Mouse (Mus musculus) left cerebral cortex, postnatal 36 days (tissue): Measurements from ENCODE around the gene Ppy. TPM values are rescaled to one million over a fixed set of nuclear protein-coding genes. Genes with fewer than 3 reads are reported as not detected.

ENCODE experiments used
- DNase-seq, 2 experiments: peaks; one replicate each; pipeline ENCODE4 v3.0.0; 2021 to 2022; ENCODE audit warnings: low spot score in 2 of 2, mixed read lengths in 1 of 2
- intact Hi-C: fragments of 180-260 bp; cut with DNase I; formaldehyde crosslinking; loops from one replicate; pipeline ENCODE4 v1.15.1; 2025
- total RNA-seq, 2 experiments: library from RNA; stranded (reverse); gene quantifications; 2 replicates each; pipeline ENCODE4 v1.2.3; 2021

Ppy gene
- total RNA-seq, 2 experiments from 2014 or later: not detected

DNA sequence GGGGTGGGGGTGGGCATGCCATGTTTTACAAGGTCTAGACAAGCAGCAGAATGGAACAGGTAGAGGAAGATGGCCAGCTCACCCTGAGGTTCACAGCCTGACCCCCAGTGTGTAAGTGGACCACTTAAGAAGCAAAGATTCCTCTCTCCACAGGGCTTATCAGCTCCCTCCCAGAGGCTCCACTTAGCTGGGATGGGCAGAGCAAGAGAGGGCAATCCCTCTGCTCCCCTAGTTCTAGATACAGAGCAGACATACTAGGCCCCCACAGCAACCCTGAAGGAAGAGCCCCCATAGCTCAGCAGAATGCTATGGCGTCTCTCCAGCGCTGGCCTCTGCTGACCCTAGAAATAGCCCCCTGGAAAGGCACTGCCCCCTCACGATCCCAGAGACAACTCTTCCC is 5.4 kb downstream of the Ppy start:
- no peak for DNase-seq
- intact Hi-C loops: no loop called here

DNA sequence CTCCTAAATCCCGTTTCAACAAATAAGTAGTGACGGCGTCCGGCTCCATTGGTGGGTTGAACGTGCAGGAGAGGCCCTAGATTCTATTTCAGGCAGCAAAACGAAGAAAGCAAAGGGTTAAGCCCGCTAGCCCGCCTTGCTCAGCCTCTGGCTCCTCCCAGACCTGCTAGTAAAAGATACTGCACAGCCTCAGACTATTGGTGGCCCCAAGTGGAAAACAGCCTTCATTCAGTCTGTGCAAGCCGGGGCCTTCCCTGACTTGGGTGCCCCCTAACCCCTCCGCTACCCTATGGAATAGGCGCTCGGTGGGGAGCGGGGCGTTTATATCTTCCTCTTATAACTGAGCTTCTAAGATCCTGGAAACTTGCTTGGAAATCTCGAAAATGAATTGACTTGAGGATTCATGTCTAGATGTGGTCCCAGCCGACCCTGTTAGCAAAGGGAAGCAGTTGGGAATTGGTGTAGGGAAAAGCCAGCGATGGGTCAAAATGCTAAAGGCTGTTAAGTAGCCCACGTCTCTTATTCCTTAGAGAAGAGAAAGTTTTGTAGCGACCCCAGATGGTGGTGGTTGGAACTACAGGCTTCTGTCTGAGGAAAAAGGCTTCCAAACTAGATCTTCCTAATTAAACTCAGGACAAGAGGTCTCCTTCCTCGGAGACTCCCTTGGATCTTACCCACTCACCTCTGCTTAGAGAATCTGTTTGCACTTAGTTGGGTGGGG is 11.9 kb downstream of the Ppy start:
- intact Hi-C loops: no loop called here
- peak; percentile 64 to 67 for DNase-seq

- intact Hi-C loops: loop anchor here (1.0 kb wide), 2 partner anchors 27 to 102 kb away; no protein-coding TSS in a partner anchor
- DNase-seq: peak; percentile 78 to 82
Measured at GRCm38 (mm10) chr11:102087931-102088898, 12.9 kb downstream of the Ppy start, which contains the start of gene Mpp2. Mpp2 (minus strand) TSS chr11:102088515.

DNA sequence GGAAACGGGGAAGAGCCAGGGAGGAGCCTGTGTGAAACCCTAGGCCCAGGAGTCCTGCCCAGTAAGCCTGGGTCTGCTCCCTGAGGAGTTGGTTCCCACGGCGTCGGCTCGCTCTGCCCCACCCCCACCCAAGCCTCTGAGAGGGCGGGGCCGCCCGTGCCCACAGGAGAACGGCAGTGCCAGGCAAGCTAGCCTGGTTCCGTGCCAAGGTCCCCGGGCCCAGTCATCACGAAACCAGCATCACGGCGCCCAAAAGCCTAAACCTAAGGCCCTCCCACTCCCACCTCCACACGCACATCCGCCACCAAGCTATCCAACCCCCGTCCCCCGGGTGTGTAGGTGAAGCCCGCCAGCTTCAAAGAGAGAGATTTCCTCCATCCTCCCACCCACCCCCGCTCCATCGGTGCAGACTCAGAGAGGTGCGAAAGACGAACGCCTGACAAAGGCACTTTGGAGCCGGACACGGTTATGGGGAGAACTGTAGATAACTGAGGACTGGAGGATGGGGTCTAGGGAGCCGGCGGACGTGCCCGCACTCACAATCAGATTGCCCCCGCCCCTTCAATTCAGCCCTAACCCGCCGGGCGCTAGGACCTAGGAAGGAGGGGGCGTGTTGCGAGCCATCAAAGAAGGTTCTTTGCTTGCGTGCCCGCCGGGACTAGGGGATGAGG is 13.9 kb downstream of the Ppy start:
- DNase-seq: peak; percentile 87 to 88
- intact Hi-C loops: loop anchor here (1.0 kb wide), 2 partner anchors 26 to 101 kb away; no protein-coding TSS in a partner anchor

- DNase-seq: peak; percentile 70 to 74
- intact Hi-C loops: no loop called here
Measured at GRCm38 (mm10) chr11:102086331-102086730, 14.8 kb downstream of the Ppy start.

- DNase-seq: no peak
- intact Hi-C loops: no loop called here
Measured at GRCm38 (mm10) chr11:102084159-102084558, 17.0 kb downstream of the Ppy start.

DNA sequence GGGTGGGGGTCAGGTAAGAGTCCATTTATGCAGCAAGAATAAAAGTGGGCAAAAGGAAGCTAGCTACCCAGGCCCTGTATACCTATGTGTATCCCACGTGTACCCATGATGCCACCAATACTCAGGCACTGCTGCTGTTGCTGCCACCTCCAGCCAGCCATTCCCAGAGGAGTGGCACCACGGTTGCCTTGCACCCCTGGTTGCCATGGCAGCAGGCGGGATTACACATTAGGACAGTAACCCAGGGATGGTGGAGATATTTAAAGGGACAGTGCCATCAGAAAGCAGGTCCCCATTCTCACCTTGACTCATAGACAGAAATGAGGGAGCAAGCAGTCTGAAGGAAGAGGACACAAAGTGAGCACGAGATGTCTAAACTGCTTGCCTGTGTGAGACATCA is 17.9 kb downstream of the Ppy start:
- peak in 1 of 2 experiments; percentile 31 for DNase-seq
- intact Hi-C loops: no loop called here

- peak; percentile 62 to 72 for DNase-seq
- intact Hi-C loops: no loop called here
Measured at GRCm38 (mm10) chr11:102082322-102082721, 18.8 kb downstream of the Ppy start.

GRCm38 (mm10) chr11:102073722-102074121 is 27.4 kb downstream of the Ppy start:
- intact Hi-C loops: no loop called here

GRCm38 (mm10) chr11:102072729-102073128 is 28.4 kb downstream of the Ppy start:
- DNase-seq: no peak
- intact Hi-C loops: no loop called here

More at GRCm38 (mm10) chr11:102073722-102074121, 27.4 kb downstream of the Ppy start:
- no peak for DNase-seq

DNA sequence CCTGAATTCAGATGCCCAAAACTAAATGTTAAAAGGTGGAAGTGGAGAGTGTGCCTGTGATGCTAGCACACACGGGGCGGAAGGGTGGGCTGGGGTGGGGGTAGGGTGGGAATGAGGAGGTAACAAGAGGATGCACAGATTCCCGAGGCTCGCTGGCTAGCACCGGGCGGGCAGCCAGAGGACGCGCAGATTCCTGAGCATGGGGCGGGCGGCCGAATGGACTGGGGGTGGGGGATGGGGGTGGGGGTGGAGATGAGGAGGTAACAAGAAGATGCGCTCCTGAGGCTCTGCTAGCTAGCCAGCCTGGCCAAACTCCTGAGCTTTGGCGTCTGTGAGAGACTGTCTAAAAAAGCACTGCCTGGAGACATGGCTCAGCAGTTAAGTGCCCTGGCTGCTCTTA is 30.7 kb downstream of the Ppy start:
- DNase-seq: no peak
- intact Hi-C loops: no loop called here

DNA sequence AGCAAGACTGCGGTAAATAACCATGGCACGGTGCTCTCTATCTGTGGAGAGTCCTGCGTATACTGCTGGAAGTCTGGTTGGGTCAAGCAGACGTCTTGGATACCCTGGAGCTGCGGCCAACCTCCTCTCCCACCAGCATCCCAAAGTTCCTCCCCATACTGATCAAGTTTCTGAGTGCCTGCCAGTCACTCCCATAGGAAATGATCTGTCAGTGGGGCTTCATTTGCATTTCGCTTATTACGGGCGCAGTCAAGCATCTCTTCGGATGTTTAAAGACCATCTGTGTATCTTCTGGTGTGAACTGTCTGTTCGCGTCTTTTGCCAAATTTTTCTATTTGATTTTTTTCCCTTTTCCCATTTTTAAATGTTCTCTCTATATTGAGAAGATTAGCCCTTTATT is 31.5 kb downstream of the Ppy start:
- intact Hi-C loops: no loop called here

GRCm38 (mm10) chr11:102068969-102069368 is 32.1 kb downstream of the Ppy start:
- no peak for DNase-seq
- intact Hi-C loops: no loop called here

More for the DNA sequence above, 31.5 kb downstream of the Ppy start:
- DNase-seq: no peak

DNA sequence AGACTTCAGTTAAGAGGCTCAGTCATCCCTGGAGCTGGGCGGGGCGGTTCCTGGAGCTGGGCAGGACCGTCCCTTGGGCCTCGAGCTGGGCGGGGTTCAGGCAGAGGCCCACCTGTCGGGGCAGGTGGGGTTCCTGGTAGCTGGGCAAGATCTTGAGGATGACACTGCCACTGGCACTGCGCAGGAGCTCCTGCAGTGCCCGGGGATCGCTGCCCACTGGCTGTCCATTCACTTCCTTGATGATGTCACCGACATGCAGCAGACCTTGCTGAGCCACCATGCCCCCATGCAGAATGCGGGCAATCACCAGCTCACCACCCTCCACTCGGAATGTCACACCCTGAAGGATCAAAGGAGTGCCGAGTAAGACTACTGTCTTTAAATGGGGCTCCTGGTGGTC is 38.0 kb downstream of the Ppy start:
- intact Hi-C loops: no loop called here
- no peak for DNase-seq

DNA sequence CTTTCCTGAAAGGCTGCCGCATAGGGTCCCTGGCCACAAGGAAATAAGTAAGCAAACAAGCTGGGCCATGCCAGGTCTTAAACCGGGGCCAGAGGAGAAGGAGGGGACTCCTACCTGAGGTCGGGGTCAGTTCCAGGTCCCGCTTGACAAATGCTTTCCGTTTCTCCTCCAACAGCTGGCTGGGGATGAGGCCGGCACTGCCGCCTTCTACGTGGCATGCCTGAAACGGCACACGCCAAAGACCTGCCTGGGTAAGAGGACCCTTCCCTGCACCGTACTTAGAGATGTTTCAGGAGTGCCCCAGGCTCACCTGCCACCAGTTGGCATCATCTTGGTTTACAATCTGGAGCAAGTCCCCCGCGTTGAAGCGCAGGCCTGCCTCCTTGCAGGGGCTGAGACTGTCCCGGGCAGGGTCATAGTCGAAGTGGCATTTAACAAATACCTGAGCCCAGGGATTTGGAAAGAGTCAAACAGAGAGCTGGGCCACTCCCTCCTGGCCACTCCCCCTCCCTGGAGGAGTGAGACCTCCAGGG is 39.1 kb downstream of the Ppy start:
- intact Hi-C loops: loop anchor here (1.0 kb wide), 2 partner anchors 25 to 76 kb away; no protein-coding TSS in a partner anchor
- no peak for DNase-seq

GRCm38 (mm10) chr11:102061236-102061940 is 39.7 kb downstream of the Ppy start:
- DNase-seq: peak; percentile 72 to 76
- intact Hi-C loops: loop anchor here (1.0 kb wide), 2 partner anchors 26 to 77 kb away; no protein-coding TSS in a partner anchor

GRCm38 (mm10) chr11:102053847-102054246 is 47.3 kb downstream of the Ppy start:
- peak in 1 of 2 experiments; percentile 36 for DNase-seq
- intact Hi-C loops: no loop called here

DNA sequence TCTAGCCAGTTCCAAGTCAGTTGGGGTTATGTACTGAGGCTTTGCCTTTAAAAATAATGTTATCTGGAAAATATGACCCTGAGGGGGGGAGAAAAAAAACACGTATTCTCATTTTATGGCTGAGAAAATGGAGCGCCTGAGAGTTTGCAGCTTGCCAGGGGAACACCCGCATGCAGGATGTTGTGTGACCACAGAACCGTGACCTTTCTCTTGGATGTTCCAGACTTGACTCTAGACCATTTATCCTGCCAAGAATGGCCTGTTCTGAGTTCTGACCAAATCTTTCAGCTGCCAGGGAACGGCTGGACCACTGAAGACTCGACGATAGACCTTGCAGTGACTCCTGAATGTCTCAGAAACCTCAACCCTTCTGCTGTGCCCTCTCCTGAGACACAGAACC is 47.9 kb downstream of the Ppy start:
- intact Hi-C loops: no loop called here
- no peak for DNase-seq

DNA sequence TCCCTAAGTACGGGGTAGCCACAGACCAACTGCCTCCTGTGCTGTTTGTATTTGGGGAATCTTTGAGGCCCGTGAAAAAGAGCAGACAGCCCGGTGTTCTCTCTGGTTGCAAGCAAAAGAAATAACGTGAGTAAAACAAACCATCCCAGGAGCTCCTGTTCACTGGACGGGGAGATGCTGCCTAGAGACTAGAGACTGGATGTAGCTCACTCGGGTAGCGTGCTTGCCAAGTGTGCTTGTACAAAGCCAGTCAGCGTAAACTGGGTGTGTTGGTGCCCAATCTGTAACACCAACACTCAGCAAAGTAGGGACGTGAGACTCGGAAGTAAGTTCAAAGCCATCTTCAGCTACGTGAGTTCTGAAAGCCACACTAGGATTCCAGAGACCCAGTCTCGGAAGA is 48.4 kb downstream of the Ppy start:
- intact Hi-C loops: no loop called here
- DNase-seq: no peak
